Mouse (Mus musculus): ENCODE results near the gene Scgb1a1. TPM values are rescaled to one million over a fixed set of nuclear protein-coding genes. Genes with fewer than 3 reads are reported as not detected.
A peak's percentile ranks its signal among the peaks of the same experiment; 100 is the strongest.
"Not testable (repeated sequence)": the region's sequence is repeated elsewhere in the genome, so short reads cannot be mapped to it uniquely, and the experiment has no call there.

The Scgb1a1 gene
- polyA plus RNA-seq, 1 experiment from 2014 or later = 11.0 TPM

DNA sequence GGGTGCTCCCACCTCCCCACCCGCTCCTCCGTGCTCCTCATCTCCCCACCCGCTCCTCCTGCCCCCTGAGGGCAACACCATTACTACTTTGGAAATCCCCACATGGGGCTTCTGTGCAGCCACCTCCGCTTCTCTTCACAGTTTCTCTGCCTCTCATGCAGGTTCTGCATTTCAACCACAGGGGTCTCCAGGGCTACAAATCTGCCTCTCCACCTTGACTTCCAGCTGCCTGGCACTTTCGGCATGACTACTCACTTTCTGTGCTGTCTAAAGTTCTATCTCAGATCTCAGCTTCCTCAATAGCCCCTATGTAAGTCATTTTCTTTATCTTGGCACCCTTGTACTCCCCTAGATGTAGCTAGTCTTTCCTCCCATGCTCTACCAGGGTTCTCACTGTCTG is 20.5 kb downstream of the Scgb1a1 start:
- no peak for DNase-seq (ENCODE audit: low spot score)

DNA sequence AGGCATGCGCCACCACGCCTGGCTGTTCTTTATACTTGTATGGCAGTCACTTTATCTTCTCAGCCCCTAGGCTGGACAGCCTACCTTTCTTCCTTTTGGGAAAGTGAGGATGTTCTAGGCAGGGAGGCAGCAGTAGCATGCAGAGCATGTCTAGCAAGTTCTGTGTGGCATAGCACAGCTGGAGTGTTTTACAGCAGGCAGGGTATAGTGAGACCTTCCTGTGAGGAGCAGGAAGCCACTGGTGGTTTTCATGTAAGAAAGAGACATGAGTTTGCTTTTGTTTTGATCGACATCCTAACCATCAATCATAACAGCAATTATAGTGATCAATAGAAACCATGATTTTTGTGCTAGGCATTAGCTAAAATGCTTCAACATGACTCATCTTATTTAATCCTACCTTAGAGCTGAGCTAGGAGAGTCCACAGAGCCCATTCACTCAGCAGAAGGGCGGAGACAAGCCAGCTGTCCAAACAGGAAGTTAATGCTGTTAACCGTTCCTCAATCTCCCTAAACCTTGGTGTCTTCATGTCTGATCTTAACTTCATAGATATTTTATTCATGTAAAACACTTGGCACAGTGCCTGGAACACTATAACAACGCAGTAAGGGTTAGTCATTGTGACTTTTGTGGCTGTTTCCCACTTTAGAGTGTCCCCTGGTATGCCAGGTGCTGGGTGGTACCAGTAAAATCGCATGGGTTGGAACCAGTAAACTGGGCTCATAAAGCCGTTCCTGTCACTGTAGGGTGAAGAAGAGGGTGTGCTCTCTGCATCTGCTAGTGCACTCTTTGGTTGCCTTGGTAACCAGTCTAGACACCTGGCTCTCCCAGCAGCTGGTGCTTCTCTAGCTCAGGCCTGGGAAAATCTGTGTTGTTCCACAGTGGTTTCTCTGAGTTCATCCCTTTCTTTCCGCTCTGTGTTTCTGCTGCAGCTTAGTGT is 21.9 kb downstream of the Scgb1a1 start:
- peak; percentile 88 for DNase-seq (ENCODE audit: low spot score)

DNA sequence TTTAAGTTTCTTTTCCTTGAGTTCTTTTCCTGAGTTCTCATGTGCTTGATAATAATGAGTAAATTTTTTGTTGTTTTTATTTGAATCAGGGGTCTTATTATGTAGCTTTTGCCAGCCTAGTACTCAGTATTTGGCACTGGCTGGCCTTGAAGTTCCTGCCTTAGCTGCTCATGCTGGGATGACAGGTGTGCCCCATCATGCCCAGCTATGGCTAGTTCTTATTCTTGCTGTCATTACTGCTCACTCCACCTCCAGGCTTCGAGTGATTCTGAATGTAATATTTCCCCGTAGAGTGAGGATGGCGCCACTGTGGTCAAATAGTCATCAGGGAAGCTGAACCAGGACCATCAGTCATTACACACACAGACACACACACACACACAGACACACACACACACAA is 23.9 kb downstream of the Scgb1a1 start:
- no peak for DNase-seq (ENCODE audit: low spot score)

DNA sequence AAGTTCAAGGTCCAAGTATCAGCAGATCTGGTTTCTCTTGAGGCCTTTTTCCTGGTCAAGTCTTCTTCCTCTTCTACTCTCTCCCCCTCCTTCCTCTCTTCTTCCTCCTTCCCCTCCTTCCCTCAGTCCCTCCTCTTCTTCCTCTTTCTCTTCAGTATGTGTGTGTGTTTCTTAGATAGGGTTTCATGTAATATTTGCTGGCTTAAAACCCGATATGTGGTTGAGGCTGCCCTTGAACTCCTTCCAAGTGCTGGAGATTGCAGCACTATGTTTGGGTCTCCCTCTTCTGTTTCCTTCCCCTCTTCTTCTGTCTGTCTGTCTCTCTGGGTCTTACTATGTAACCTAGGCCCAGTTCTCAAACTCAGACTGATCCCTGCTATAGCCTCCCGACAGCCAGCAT is 24.9 kb downstream of the Scgb1a1 start:
- no peak for DNase-seq (ENCODE audit: low spot score)

DNA sequence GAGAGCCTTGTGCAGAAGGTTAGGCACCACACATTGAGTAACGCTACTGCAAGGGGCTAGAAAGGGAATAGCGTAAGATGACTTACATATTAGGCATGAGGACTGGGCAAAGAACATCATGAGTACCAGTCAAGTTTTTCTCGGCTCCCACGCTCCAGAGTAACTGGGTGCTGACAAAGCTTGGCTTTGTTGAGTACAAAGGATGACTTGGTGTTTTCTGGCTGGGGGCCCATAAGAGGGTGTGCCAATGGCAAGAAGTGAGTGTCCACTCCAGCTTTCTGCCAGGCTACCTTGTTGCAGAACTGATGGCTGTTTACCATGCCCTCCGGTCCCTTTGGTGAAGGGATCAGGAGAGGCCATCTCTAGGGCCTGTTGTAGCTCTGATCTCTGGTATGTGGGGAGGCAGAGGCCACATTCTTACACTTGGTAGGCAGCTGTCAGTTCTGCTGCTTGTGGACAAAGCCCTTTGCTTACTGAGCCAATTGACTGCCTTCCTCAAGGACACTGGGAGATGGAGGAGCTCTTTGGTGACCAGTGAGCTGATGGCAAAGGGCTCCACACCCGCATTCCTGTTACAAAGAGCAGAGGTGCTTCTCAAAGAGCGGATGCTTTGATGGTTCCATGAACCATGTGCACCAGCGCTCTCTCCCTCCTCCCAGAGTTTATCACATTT is 26.4 kb downstream of the Scgb1a1 start:
- no peak for DNase-seq (ENCODE audit: low spot score)

DNA sequence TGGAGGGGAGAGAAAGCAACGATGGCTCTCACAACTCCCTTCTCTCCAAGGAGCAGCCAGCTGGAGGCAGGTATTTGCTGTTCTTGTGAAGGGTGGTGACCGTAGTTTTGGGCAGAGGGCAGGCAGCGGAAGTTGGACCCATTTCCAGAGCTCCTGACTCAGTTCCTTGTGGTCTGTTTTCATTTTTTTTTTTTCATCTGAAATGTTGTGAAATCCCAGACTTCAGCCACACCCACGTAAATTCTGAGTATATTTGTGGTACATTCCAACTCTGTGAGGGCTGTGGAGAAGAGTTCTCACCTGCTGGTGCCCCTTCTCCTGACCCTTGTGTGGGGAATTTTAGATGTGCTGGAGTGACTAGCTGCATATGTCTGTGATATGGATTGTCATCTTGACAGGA is 27.7 kb downstream of the Scgb1a1 start:
- DNase-seq (ENCODE audit: low spot score) = no peak

DNA sequence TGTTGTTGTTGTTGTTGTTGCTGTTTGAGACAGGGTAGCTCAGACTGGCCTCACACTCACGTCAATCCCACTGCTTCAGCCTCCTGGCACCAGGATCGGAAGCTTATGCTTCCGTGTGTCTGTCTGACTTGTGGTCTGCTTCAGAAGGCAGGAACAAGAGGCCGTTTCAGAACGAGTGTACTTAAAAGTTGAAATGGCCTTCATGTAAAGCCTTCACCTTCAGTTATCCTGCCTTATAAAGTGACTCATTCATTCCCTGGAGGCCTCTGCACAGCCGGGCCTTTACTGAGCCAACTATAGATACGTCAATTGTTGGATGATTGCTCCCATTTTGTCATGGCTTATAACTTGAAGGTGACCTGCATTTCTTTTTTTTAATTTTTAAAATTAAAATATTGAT is 28.4 kb downstream of the Scgb1a1 start:
- DNase-seq (ENCODE audit: low spot score) = no peak

DNA sequence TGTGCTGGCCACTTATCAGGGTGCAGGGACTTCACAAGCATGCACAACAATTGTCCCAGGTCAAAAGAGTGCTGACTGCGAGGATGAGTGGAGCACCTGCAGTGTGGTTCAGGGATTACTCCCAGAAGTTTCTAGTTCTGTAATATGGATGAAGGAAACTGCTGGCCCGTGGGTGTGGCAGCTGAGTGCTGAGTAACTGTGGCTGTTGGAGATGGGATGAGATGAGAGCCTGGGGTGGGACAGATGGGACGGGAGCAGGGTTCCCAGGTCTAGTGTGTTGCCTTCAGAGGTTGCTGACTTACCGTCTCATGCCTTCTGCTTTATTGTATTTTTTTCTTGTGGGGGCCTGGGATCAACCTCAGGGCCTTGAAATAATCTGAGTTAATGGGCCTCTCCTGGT is 28.8 kb downstream of the Scgb1a1 start:
- no peak for DNase-seq (ENCODE audit: low spot score)

DNA sequence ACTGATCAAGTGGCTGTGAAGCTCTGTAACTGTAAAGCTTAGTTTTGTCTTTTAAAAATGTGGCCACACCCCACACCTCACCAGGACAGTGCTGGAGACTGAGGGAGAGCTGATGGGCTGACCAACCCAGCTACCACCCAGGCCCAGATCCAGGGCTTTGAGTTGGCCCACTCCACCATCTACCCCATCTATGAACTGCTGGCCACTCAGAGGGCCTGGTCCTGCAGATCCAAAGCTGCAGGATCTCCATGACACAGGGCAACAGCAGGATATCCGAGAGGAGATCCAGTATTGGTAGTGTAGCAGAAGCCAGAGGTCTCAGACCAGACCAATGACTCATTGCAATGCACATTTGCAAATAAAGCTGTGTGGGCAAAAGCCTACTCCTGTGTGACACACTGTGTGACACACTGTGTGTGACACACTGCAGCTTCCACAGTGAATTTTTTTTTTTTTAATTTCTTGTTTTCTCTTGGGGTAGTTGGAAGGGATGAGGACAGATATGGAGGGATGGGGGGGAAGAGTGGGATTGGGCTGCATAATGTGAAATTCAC is 29.4 kb downstream of the Scgb1a1 start:
- no peak for DNase-seq (ENCODE audit: low spot score)

DNA sequence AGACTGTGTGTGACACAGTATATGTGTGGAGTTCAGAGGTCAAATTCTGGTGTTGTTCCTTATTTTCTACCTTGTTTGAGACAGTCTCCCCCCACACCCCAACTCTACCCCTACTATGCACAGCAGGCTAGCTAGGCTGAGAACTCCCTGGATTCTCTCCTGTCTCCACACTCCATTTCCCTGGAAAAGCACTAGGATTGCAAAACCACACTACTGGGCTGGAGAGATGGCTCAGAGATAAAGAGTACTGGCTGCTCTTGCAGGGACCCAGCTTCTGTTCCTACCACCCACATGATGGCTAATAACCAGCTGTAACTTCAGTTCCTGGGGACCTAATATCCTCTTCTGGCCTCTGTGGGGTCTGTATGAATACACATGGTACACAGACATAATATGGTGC is 30.1 kb downstream of the Scgb1a1 start:
- DNase-seq (ENCODE audit: low spot score) = no peak

DNA sequence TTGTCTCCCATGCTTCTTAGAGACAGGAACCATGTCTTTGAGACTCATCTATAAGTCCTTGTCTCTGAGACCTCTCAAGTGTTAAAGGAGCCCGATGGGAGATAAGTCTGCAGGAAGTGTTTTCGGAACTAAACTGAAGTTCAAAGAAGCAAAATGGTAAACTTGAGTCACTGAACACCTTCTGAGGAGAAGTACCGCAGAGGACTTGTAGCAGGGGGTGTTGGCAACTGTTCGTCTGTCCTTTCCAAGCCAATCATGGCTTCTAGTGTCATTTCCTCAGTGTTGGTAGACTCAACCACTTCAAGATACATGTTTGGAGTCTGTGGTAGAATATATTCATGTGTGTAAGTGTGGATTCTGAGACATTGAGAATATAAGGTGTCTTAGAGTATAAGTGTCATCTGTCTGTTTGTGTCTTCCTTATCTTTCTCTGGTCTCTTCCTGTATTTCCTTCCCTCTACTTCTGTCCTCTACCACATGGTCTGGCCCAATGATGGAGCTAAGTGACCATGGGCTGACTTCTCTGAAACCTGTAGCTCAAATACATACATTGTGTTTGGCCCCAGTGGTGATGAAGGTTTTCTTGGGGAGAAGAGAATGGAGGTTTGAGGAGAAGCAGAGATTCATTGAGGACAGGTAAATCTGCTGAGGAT is 31.9 kb downstream of the Scgb1a1 start:
- DNase-seq (ENCODE audit: low spot score) = peak; percentile 66

DNA sequence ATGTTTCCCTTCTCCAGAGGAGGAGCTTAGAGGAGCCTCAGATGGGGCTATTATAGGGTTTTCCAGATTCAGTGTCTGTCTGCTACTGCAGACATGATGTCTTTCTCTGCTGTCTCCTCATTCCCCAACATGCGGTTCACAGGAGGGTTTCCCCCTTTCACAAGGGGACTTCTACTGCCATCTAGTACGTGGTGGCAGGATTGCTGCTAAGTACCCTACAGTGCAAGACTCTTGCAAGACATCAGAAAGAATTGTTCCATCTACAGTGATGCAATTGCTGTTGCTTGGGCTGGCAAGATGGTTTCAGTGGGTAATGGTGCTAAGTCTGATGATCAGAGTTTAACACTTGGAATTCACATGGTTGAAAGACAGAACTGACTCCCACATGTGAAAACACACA is 32.6 kb downstream of the Scgb1a1 start:
- peak; percentile 83 for DNase-seq (ENCODE audit: low spot score)

DNA sequence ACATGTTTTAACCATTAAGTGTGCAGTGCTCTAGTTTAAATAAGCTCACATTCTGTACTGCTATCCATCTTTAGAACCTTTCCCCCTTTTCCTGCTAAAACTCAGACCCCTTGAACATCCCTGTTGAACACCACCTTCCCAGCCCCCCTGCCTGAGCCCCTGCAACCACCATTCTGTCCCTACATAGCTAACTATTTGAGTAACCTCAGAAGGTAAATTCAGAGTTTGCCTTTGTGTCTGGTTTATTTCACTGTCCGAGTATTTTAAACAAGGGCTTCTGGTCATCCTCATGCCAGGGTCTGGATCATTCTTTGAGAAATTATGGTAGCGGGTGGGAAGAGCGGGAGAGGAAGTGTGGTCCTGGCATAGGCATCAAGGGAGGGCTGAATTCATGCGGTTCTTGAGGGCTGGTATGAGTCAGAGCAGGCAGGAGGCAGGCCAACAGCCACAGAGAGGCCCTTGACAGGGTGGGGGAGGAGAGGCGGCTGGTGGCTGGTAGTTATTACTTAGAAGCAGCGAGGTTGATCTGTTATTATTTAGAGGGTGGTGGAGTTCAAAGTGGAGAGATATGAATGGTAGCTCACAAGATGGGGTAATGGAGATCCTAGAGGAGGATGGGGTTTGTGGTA is 34.8 kb downstream of the Scgb1a1 start:
- peak; percentile 26 for DNase-seq (ENCODE audit: low spot score)

DNA sequence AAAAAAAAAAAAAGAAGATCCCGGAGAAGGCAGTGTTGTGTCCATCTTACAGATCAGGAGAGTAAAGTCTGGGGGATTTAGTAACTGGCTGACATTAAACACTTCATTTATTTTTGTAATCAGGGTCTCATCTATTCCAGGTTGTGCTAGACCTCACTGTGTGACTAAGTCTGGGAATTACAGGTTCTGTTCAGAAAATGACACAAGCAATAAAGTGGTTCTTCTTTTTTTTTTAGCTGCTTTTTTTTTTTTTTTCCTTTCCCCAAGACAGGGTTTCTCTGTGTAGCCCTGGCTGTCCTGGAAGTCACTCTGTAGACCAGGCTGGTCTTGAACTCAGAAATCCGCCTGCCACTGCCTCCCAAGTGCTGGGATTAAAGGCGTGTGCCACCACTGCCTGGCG is 35.8 kb downstream of the Scgb1a1 start:
- DNase-seq (ENCODE audit: low spot score) = not testable (repeated sequence)

DNA sequence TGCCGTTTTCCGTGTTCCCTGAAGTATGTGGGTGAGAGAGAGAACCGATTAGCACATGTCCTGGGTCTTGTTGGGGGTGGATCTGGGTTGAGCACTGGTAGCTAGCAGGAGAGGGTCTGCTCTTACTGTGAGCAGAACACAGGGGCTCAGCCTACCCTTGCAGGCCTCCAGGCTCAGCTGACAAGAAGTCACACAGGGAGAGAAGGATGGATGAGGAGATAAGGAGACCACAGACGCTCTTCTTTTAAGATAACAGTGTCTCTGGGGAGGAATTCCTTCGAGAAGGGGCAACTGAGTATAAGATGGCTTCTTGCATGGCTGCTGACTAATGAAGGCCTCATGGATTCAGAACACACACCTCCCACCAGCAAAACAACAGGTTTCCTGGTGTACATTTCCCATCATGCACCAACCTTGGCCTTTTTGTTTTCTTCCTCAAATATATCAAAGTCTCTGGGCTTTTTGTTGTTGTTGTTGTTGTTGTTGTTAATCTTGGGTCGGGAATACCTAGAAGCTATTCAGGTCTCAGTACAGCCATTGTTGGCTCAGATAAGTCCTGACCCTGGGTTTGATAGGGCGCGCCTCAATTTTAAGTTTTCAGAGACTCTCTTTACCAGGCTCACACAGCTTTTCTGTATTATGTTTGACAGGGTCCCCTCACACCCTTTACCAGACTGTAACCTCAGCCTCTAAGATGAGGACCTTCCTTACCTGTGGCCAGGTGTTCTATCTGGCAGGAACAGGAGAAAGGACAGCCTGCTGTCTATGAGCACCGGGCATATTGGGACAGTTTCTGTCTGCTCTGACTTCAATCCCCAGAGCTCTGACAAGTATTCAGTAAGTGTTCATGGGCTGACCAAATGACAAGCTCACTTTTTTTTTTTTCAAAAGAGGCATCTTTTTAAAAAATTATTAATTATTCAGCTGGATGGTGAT is 37.2 kb downstream of the Scgb1a1 start:
- no peak for DNase-seq (ENCODE audit: low spot score)

DNA sequence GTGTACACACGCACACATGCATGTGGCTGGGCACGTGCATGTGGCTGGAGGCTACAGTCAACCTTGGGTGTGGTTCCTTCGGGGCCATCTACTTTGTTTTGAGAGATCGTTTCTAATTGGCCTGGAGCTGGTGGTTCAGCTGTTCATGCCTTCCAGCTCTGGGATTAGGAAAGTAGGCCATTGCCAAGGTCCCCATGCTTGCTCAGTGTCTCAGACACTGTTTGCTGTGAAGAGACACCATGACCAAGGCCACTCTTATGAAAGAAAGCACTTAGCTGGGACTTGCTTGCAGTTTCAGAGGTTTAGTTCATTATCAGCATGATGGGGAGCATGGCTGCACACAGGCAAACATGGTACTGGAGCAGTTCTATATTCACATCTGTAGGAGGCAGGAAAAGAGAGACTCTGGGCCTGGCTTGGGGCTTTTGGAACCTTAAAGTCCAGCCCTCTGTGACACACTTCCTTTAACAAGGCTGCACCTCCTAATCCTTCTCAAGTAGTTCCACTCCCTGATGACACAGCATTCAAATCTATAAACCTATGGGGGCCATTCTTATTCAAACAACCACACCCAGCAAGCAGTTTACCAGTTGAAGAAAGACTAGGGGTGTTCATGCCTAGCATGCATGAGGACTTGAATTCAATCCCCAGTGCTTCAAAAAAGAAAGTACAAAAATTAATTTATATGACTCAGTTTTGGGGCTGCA is 38.6 kb downstream of the Scgb1a1 start:
- no peak for DNase-seq (ENCODE audit: low spot score)

DNA sequence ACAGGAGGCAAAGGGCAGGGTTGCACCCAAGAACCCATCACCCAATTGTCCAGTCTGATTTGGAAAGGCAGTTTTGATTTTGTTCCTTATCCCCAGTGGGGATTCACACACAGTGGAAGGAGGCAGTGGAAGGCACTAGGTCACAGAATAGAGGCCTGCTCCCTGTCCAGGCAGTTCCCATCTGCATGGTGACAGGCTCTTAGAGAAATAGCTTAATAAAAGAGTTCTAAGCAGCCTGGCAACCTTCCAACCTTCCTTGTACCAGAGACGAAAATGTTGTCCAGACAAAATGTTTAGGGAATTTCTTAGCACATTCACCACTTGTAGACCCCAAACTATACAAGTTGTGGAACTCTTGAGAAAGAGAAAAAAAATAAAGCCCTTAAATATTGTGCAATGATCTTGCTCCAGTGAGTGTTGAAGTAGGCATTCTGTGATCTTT is 39.8 kb downstream of the Scgb1a1 start:
- DNase-seq (ENCODE audit: low spot score) = no peak

DNA sequence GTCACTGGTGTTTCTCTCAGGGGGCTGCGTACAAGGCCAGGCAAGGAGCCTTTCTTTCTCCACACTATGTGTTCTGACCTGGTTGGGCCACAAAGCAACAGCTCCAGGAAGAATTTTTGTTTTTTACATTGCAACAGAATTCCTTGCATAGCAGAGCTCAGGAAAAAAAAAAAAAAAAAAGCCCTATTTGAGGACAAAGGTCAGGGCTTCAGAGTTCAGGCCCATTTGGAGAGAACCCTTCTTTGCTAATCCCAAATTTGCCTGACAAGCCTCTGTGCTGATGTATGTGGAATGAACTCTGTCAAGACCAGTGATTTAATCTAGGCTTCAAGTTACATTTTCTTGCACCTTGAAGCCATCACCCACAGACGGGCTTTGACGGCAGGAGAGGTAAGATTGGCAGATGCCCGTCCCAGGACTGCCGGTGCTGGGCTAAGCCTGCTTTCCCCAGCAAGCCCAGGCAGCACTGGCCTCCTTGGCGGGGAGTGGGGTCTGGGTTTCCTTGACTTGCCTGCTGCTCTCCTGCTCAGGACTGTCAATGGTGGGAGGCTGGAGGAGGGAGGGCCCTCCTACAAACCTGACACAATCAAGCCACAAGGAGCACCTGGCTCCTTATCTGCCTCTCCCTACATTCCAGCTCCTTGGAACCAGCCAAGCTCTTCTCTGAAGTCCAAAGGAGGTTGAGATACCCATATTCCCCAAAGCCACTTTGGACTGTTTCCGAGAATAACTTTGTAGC is 40.4 kb downstream of the Scgb1a1 start:
- no peak for DNase-seq (ENCODE audit: low spot score)

DNA sequence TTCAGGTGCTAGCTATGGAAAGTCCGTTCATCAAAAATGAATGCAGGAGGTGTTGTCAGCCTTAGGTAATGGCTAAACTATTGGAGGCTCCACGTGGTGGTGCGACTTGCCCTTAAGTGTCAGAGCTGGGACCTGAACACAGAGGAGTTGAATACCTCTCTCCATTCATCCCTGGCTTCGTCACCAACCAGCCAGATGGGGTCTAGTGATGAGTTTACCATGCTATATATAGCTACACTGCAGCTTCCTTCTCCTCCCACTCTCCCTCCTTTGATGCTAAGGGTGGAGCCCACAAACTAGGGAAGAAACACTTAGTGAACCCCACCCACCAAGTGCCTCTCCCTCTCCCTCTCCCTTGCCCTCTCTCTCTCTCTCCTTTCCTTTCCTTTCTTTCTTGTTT is 43.5 kb downstream of the Scgb1a1 start:
- peak; percentile 39 for DNase-seq (ENCODE audit: low spot score)
